Mouse (Mus musculus): Measurements from ENCODE around the gene Gpatch2l. TPM values are rescaled to one million over a fixed set of nuclear protein-coding genes. Genes with fewer than 3 reads are reported as not detected.
A peak's percentile ranks its signal among the peaks of the same experiment; 100 is the strongest.

Gpatch2l gene
- total RNA-seq, 2 experiments from 2014 or later = 11.8 to 13.3 TPM

GRCm38 (mm10) chr12:86276895-86277294 is 35.2 kb downstream of the Gpatch2l start:
- no peak for DNase-seq

- DNase-seq = no peak
These were observed 38.3 kb downstream of the Gpatch2l start for GRCm38 (mm10) chr12:86280000-86280399.

GRCm38 (mm10) chr12:86285704-86286103 is 44.0 kb downstream of the Gpatch2l start:
- no peak for DNase-seq

GRCm38 (mm10) chr12:86297450-86297849 is 55.8 kb downstream of the Gpatch2l start:
- no peak for DNase-seq

- DNase-seq = no peak
These were observed 61.3 kb downstream of the Gpatch2l start for GRCm38 (mm10) chr12:86302973-86303372.

GRCm38 (mm10) chr12:86305045-86305444 is 63.4 kb downstream of the Gpatch2l start:
- DNase-seq = peak in 1 of 2 experiments; percentile 4

- peak; percentile 22 to 41 for DNase-seq
These were observed 64.1 kb downstream of the Gpatch2l start for GRCm38 (mm10) chr12:86305635-86306243.

- DNase-seq = peak in 1 of 2 experiments; percentile 6
These were observed 67.8 kb downstream of the Gpatch2l start for GRCm38 (mm10) chr12:86309474-86309873.

- no peak for DNase-seq
These were observed 68.2 kb downstream of the Gpatch2l start for GRCm38 (mm10) chr12:86309902-86310301.

- no peak for DNase-seq
These were observed 79.0 kb downstream of the Gpatch2l start for GRCm38 (mm10) chr12:86320629-86321028.

GRCm38 (mm10) chr12:86324297-86324696 is 82.6 kb downstream of the Gpatch2l start:
- no peak for DNase-seq

- DNase-seq = no peak
These were observed 88.2 kb downstream of the Gpatch2l start for GRCm38 (mm10) chr12:86329813-86330212.

GRCm38 (mm10) chr12:86330684-86331083 is 89.0 kb downstream of the Gpatch2l start:
- no peak for DNase-seq

- no peak for DNase-seq
These were observed 89.6 kb downstream of the Gpatch2l start for GRCm38 (mm10) chr12:86331248-86331647.

GRCm38 (mm10) chr12:86336209-86336608 is 94.6 kb downstream of the Gpatch2l start:
- DNase-seq = no peak

GRCm38 (mm10) chr12:86336887-86337286 is 95.2 kb downstream of the Gpatch2l start:
- no peak for DNase-seq

Other genes starting within 250 kb of the Gpatch2l start
- 10 to 100 TPM; 13.1 to 13.5 TPM for gene Tgfb3, start 162.8 kb upstream of the Gpatch2l start, total RNA-seq (2021)
- 10 to 100 TPM; 21.5 to 23.9 TPM for gene Ift43, start 159.3 kb upstream of the Gpatch2l start, total RNA-seq (2021)
- 10 to 100 TPM; 21.5 to 25.2 TPM for gene Esrrb, start 119.3 kb downstream of the Gpatch2l start, total RNA-seq (2021)

All from heart, adult 18-20 months (tissue).